Mouse (Mus musculus): ENCODE measurements around the gene Svep1. TPM values are rescaled to one million over a fixed set of nuclear protein-coding genes. Genes with fewer than 3 reads are reported as not detected.

Svep1 gene
- polyA plus RNA-seq, 1 experiment from 2014 or later: 5.7 TPM

DNA sequence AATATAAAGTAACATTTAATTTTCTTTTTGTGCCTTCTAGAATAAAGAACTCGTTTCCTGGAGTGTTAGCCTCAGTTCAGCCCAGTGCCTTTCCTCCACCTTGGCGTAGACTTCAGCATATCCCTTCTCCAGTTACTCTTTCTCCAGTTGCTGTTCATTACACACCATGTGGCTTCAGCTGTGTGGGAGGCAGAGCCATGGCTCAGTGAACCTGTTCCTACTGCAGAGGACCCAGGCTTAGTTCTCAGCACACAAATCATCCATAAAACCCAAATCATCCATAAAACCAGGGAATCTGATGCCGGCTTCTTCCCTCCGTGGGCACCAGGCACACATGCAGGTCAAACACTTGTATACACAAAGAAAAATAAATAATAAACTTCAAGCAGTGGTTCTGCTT, 22.8 kb downstream of the Svep1 start:
- Histone ChIP-seq H3K27me3 (ENCODE audit: control insufficient read depth, insufficient read depth, low read length) (no peaks in the 10 kb centered on the region), H3K4me1 (ENCODE audit: control insufficient read depth, insufficient read depth, low read length) (peaks cover 10% of the 10 kb centered on the region), H3K4me3 (replicated peaks; ENCODE audit: low read length) (no peak overlapping the region), H3K9ac (ENCODE audit: low read length) (no peak overlapping the region), H3K9me3 (replicated peaks; ENCODE audit: control insufficient read depth, low read length) (no peaks in the 10 kb centered on the region), H3K4me2 (ENCODE audit: low read depth, low read length) (no peak overlapping the region), H3K27ac (ENCODE audit: low read length) (0 out of 2 replicates have a peak overlapping the region, but pooled peaks have one; percentile 6), H3K36me3 (ENCODE audit: control insufficient read depth, insufficient read depth, low read length) (no peaks in the 10 kb centered on the region)
- WGBS: 77% methylated on average over 4 of the region's 4 CpGs
- no peak for ATAC-seq (ENCODE audit: insufficient read depth, low FRiP score)

DNA sequence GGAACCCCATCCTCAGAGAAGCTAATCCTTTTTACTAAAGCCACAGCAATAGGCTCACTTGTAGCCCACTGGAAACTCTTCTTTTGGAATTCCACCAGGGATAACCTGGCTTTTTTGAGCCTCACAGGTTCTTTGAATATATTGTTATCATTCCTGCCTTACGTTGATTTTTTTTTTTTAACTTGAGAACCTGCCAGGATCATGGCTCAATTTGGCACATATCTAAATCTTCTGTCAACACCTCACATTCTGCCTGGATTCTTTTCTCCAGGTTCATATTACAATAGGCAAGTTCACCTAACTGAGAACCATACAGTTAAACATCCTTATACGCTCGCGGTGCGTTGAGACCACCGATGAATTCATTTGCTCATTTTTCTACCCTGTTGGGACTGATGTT, 28.2 kb downstream of the Svep1 start:
- WGBS: 53% methylated on average over 6 of the region's 6 CpGs
- no peak overlapping the region for H3K9ac ChIP-seq (ENCODE audit: low read length)
- no peaks in the 10 kb centered on the region for H3K36me3 ChIP-seq (ENCODE audit: control insufficient read depth, insufficient read depth, low read length)
- no peaks in the 10 kb centered on the region for H3K9me3 ChIP-seq (replicated peaks; ENCODE audit: control insufficient read depth, low read length)
- H3K27ac ChIP-seq (ENCODE audit: low read length): no peak overlapping the region
- no peak overlapping the region for H3K4me2 ChIP-seq (ENCODE audit: low read depth, low read length)
- ATAC-seq (ENCODE audit: insufficient read depth, low FRiP score): no peak
- H3K4me3 ChIP-seq (replicated peaks; ENCODE audit: low read length): no peak overlapping the region
- no peaks in the 10 kb centered on the region for H3K27me3 ChIP-seq (ENCODE audit: control insufficient read depth, insufficient read depth, low read length)
- H3K4me1 ChIP-seq (ENCODE audit: control insufficient read depth, insufficient read depth, low read length): no peaks in the 10 kb centered on the region

DNA sequence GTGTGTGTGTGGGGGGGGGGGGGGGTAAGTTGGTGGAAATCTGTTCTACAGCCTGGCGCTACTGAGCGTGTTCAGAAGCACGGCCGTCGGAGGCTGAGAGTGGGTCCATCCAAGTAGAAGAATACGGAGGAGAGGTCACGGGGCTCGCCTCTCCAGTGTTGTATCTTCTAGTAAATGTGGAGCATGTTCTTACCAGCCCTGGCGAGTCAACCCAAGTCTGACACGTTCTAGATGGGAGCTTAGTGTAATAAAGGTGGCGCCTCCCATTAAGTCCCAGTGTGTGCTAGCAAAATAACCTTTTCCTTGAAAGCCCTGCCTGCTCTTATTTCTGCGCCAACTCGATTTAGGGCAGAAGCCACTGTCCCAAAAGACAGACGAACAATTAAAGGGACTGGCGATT, 29.4 kb downstream of the Svep1 start:
- Histone ChIP-seq H3K9ac (ENCODE audit: low read length) (no peak overlapping the region), H3K4me1 (ENCODE audit: control insufficient read depth, insufficient read depth, low read length) (no peaks in the 10 kb centered on the region), H3K4me3 (replicated peaks; ENCODE audit: low read length) (no peak overlapping the region), H3K9me3 (replicated peaks; ENCODE audit: control insufficient read depth, low read length) (no peaks in the 10 kb centered on the region), H3K36me3 (ENCODE audit: control insufficient read depth, insufficient read depth, low read length) (no peaks in the 10 kb centered on the region), H3K4me2 (ENCODE audit: low read depth, low read length) (no peak overlapping the region), H3K27me3 (ENCODE audit: control insufficient read depth, insufficient read depth, low read length) (no peaks in the 10 kb centered on the region), H3K27ac (ENCODE audit: low read length) (no peak overlapping the region)
- no peak for ATAC-seq (ENCODE audit: insufficient read depth, low FRiP score)
- WGBS: 84% methylated on average over 15 of the region's 15 CpGs

- Histone ChIP-seq H3K27me3 (ENCODE audit: control insufficient read depth, insufficient read depth, low read length) (no peaks in the 10 kb centered on the region), H3K9ac (ENCODE audit: low read length) (no peak overlapping the region), H3K4me1 (ENCODE audit: control insufficient read depth, insufficient read depth, low read length) (0 out of 2 replicates have a peak, but pooled peaks cover 6% of the 10 kb centered on the region), H3K4me2 (ENCODE audit: low read depth, low read length) (no peak overlapping the region), H3K36me3 (ENCODE audit: control insufficient read depth, insufficient read depth, low read length) (no peaks in the 10 kb centered on the region), H3K27ac (ENCODE audit: low read length) (no peak overlapping the region), H3K4me3 (replicated peaks; ENCODE audit: low read length) (no peak overlapping the region), H3K9me3 (replicated peaks; ENCODE audit: control insufficient read depth, low read length) (no peaks in the 10 kb centered on the region)
- ATAC-seq (ENCODE audit: insufficient read depth, low FRiP score): no peak
- 73% methylated on average over 4 of the region's 4 CpGs for WGBS
Measured at GRCm38 (mm10) chr4:58174435-58174987, 32.1 kb downstream of the Svep1 start.

GRCm38 (mm10) chr4:58173401-58173800, 33.3 kb downstream of the Svep1 start:
- ATAC-seq (ENCODE audit: insufficient read depth, low FRiP score): no peak
- Histone ChIP-seq H3K27ac (ENCODE audit: low read length) (no peak overlapping the region), H3K9me3 (replicated peaks; ENCODE audit: control insufficient read depth, low read length) (no peaks in the 10 kb centered on the region), H3K9ac (ENCODE audit: low read length) (no peak overlapping the region), H3K4me2 (ENCODE audit: low read depth, low read length) (no peak overlapping the region), H3K36me3 (ENCODE audit: control insufficient read depth, insufficient read depth, low read length) (no peaks in the 10 kb centered on the region), H3K4me3 (replicated peaks; ENCODE audit: low read length) (no peak overlapping the region), H3K4me1 (ENCODE audit: control insufficient read depth, insufficient read depth, low read length) (0 out of 2 replicates have a peak, but pooled peaks cover 6% of the 10 kb centered on the region), H3K27me3 (ENCODE audit: control insufficient read depth, insufficient read depth, low read length) (no peaks in the 10 kb centered on the region)
- 89% methylated on average over 6 of the region's 6 CpGs for WGBS

DNA sequence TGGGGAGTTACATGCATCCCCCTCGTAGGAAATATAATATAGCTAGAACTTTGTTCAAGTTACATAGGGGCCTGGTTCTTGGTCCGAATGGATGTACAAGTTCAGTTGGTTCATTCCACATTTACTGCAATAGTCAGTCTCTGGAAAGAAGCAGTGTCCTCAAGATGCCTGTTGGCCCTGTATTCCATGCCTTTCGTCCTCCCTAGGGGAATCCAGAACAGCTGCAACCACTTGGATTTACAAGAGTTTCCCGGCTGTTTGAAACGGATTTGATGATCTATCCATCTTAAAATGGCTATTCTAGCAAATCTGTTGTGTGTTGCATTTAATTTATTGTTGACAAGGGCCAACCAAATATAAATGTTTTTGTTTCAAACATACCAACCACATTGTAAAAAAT, 36.2 kb downstream of the Svep1 start:
- H3K36me3 ChIP-seq (ENCODE audit: control insufficient read depth, insufficient read depth, low read length): no peaks in the 10 kb centered on the region
- no peaks in the 10 kb centered on the region for H3K9me3 ChIP-seq (replicated peaks; ENCODE audit: control insufficient read depth, low read length)
- H3K27ac ChIP-seq (ENCODE audit: low read length): peak overlapping the region; percentile 79
- no peak overlapping the region for H3K4me3 ChIP-seq (replicated peaks; ENCODE audit: low read length)
- no peak for ATAC-seq (ENCODE audit: insufficient read depth, low FRiP score)
- no peaks in the 10 kb centered on the region for H3K27me3 ChIP-seq (ENCODE audit: control insufficient read depth, insufficient read depth, low read length)
- no peak overlapping the region for H3K4me2 ChIP-seq (ENCODE audit: low read depth, low read length)
- H3K9ac ChIP-seq (ENCODE audit: low read length): no peak overlapping the region
- H3K4me1 ChIP-seq (ENCODE audit: control insufficient read depth, insufficient read depth, low read length): 0 out of 2 replicates have a peak, but pooled peaks cover 6% of the 10 kb centered on the region
- 48% methylated on average over 5 of the region's 5 CpGs for WGBS

DNA sequence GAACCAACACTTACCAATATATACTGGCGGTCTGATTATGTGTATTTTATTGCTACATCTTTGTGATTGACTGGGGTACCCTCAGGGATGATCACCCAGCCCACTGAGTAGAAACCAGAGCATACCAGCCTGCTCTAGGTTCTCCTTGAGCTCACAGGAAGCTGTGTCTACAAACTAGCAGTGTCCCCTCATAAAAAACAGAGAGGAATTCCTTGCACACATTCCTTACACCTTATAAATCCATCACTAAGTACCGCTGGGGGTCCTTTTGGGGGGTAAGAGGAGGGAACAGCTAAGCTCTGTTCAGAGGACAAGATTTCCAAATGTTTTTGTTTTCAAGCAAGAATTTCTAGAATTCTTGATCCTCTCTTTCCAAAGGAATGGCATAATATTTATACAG, 36.7 kb downstream of the Svep1 start:
- WGBS: 66% methylated on average over 2 of the region's 2 CpGs
- Histone ChIP-seq H3K27ac (ENCODE audit: low read length) (peak overlapping the region; percentile 79), H3K36me3 (ENCODE audit: control insufficient read depth, insufficient read depth, low read length) (no peaks in the 10 kb centered on the region), H3K9ac (ENCODE audit: low read length) (no peak overlapping the region), H3K4me3 (replicated peaks; ENCODE audit: low read length) (no peak overlapping the region), H3K27me3 (ENCODE audit: control insufficient read depth, insufficient read depth, low read length) (no peaks in the 10 kb centered on the region), H3K4me1 (ENCODE audit: control insufficient read depth, insufficient read depth, low read length) (0 out of 2 replicates have a peak, but pooled peaks cover 6% of the 10 kb centered on the region), H3K4me2 (ENCODE audit: low read depth, low read length) (no peak overlapping the region), H3K9me3 (replicated peaks; ENCODE audit: control insufficient read depth, low read length) (no peaks in the 10 kb centered on the region)
- ATAC-seq (ENCODE audit: insufficient read depth, low FRiP score): no peak

GRCm38 (mm10) chr4:58168366-58168765, 38.3 kb downstream of the Svep1 start:
- ATAC-seq (ENCODE audit: insufficient read depth, low FRiP score): no peak
- 90% methylated on average over 5 of the region's 5 CpGs for WGBS
- no peak overlapping the region for H3K9ac ChIP-seq (ENCODE audit: low read length)

DNA sequence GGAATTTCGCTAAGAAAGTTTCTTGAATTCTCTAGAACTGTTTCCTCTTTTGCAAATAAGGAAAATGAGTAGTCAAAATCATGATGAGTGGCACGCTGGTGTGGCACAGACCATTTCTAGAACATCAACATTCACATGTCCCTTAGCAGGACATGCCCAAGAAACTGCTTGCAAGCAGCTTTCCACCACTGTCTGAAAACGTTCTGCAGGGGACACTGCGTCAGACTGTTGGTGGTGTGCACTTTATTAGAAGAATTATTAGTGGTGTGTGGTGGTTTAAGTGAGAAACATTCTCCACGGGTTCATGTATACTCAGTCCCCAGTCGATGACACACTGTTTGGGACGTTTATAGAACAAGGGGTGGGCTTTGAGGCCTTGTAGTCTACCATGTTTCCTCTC, 40.9 kb downstream of the Svep1 start:
- Histone ChIP-seq H3K27me3 (ENCODE audit: control insufficient read depth, insufficient read depth, low read length) (no peaks in the 10 kb centered on the region), H3K4me2 (ENCODE audit: low read depth, low read length) (no peak overlapping the region), H3K4me3 (replicated peaks; ENCODE audit: low read length) (no peak overlapping the region), H3K27ac (ENCODE audit: low read length) (no peak overlapping the region), H3K36me3 (ENCODE audit: control insufficient read depth, insufficient read depth, low read length) (no peaks in the 10 kb centered on the region), H3K9ac (ENCODE audit: low read length) (no peak overlapping the region), H3K4me1 (ENCODE audit: control insufficient read depth, insufficient read depth, low read length) (0 out of 2 replicates have a peak, but pooled peaks cover 3% of the 10 kb centered on the region), H3K9me3 (replicated peaks; ENCODE audit: control insufficient read depth, low read length) (no peaks in the 10 kb centered on the region)
- WGBS: 71% methylated on average over 7 of the region's 7 CpGs
- no peak for ATAC-seq (ENCODE audit: insufficient read depth, low FRiP score)

More at GRCm38 (mm10) chr4:58168366-58168765, 38.3 kb downstream of the Svep1 start:
- Histone ChIP-seq H3K27ac (ENCODE audit: low read length) (no peak overlapping the region), H3K4me1 (ENCODE audit: control insufficient read depth, insufficient read depth, low read length) (0 out of 2 replicates have a peak, but pooled peaks cover 6% of the 10 kb centered on the region), H3K4me2 (ENCODE audit: low read depth, low read length) (no peak overlapping the region), H3K4me3 (replicated peaks; ENCODE audit: low read length) (no peak overlapping the region), H3K36me3 (ENCODE audit: control insufficient read depth, insufficient read depth, low read length) (no peaks in the 10 kb centered on the region), H3K9me3 (replicated peaks; ENCODE audit: control insufficient read depth, low read length) (no peaks in the 10 kb centered on the region), H3K27me3 (ENCODE audit: control insufficient read depth, insufficient read depth, low read length) (no peaks in the 10 kb centered on the region)
